ENCODE assay signal across 25 mouse cellular contexts in genomic region chr13:34120536-34120935, GRCm38 (mm10). TPM values are rescaled to one million over a fixed set of nuclear protein-coding genes. Genes with fewer than 3 reads are reported as not detected.
"Had no signal": no experiment of that assay in that cellular context is flagged by ENCODE, and none has a peak within 500 bp of the region (broad histone marks: within the 10 kb centered on the region; RNA-seq: fewer than 3 reads in every experiment).

No protein-coding gene starts in this region.

- DNase-seq: gastrocnemius, adult 2 months; gastrocnemius, postnatal 10 days; gastrocnemius, postnatal 25 days; heart, adult 18-20 months; heart, postnatal 10 days; heart, postnatal 4 days; kidney, adult 18-20 months; kidney, adult 8-10 months; kidney, postnatal 10 days; kidney, postnatal 25 days; kidney, postnatal 4 days; liver; liver, embryonic 13.5 days had no signal

- ATAC-seq: hindbrain, postnatal 0 days had no signal

- H3K9me3 ChIP-seq: heart, embryonic 10.5 days; heart, embryonic 12.5 days; hindbrain, embryonic 10.5 days; hindbrain, embryonic 12.5 days; hindbrain, embryonic 15.5 days; limb, embryonic 10.5 days; limb, embryonic 12.5 days; liver, embryonic 13.5 days had no signal

- H3K27ac ChIP-seq: gastrocnemius, adult 2 months; heart, embryonic 10.5 days; hindbrain, embryonic 10.5 days; hindbrain, embryonic 12.5 days; hindbrain, embryonic 15.5 days; hindbrain, postnatal 0 days; layer of hippocampus, adult 2 months; left cerebral cortex, adult 2 months; limb, embryonic 10.5 days; limb, embryonic 12.5 days; liver, embryonic 13.5 days had no signal

- H3K36me3 ChIP-seq: heart, embryonic 12.5 days; limb, embryonic 10.5 days; liver, embryonic 13.5 days had no signal

- H3K9ac ChIP-seq: heart, embryonic 12.5 days; hindbrain, embryonic 12.5 days; hindbrain, embryonic 15.5 days; limb, embryonic 12.5 days; liver, embryonic 13.5 days had no signal

- H3K4me2 ChIP-seq: heart, embryonic 12.5 days; hindbrain, embryonic 12.5 days; hindbrain, embryonic 15.5 days; limb, embryonic 12.5 days; liver, embryonic 11.5 days; liver, embryonic 13.5 days had no signal

- H3K27me3 ChIP-seq: heart, embryonic 12.5 days; hindbrain, embryonic 12.5 days; hindbrain, embryonic 15.5 days; limb, embryonic 12.5 days; liver, embryonic 13.5 days had no signal

- H3K4me1 ChIP-seq: limb, embryonic 10.5 days; limb, embryonic 12.5 days had no signal

- H3K4me3 ChIP-seq: gastrocnemius, adult 2 months; heart, embryonic 10.5 days; heart, embryonic 12.5 days; hindbrain, embryonic 10.5 days; hindbrain, embryonic 12.5 days; hindbrain, embryonic 15.5 days; layer of hippocampus, adult 2 months; left cerebral cortex, adult 2 months; limb, embryonic 10.5 days; limb, embryonic 12.5 days; liver, embryonic 13.5 days had no signal

RNA-seq across cellular contexts. Expression of gene Tubb2b, which starts 9.7 kb away (rescaled TPM):
- total RNA-seq: granulocyte monocyte progenitor cell, adult 5-6 weeks had no signal
